Mouse (Mus musculus) thymus, adult 2 months (tissue): ENCODE data around the gene Plbd2. TPM values are rescaled to one million over a fixed set of nuclear protein-coding genes. Genes with fewer than 3 reads are reported as not detected.

Source experiments
- DNase-seq: peaks from one replicate; pipeline ENCODE4 v3.0.0; 2021
- H3K27ac ChIP-seq: fragments of 200-500 bp; 2 replicates; pipeline ENCODE4 v1.5.1; 2012; ENCODE audit warnings: low read length, control low read depth; ENCODE audit not compliant: control insufficient read depth, insufficient read depth
- H3K27me3 ChIP-seq: fragments of 200-500 bp; 2 replicates; pipeline ENCODE4 v1.6.1; 2012; ENCODE audit warnings: mild to moderate bottlenecking, low read length, moderate library complexity, mixed read lengths; ENCODE audit not compliant: control insufficient read depth, insufficient read depth
- H3K36me3 ChIP-seq: fragments of 200-500 bp; 2 replicates; pipeline ENCODE4 v1.6.1; 2012; ENCODE audit warnings: mild to moderate bottlenecking, low read length, moderate library complexity; ENCODE audit not compliant: control insufficient read depth, insufficient read depth
- H3K4me1 ChIP-seq: fragments of 200-500 bp; replicated peaks from 2 replicates; pipeline ENCODE4 v1.6.1; 2012; ENCODE audit warnings: low read length; ENCODE audit not compliant: control insufficient read depth, insufficient read depth
- H3K4me3 ChIP-seq: fragments of 200-500 bp; 2 replicates; pipeline ENCODE4 v1.5.1; 2012; ENCODE audit warnings: mild to moderate bottlenecking, low read length, control low read depth, moderate library complexity; ENCODE audit not compliant: control insufficient read depth, insufficient read depth
- CTCF ChIP-seq: fragments of 200-500 bp; IDR thresholded peaks from 2 replicates; pipeline ENCODE4 v1.5.1; 2012; ENCODE audit warnings: mild to moderate bottlenecking, control low read depth, low read length, moderate library complexity, borderline replicate concordance; ENCODE audit not compliant: control insufficient read depth, poor library complexity, insufficient read depth; ENCODE audit errors: extremely low read depth
- POLR2A ChIP-seq: fragments of 200-500 bp; IDR thresholded peaks from 2 replicates; pipeline ENCODE4 v1.6.1; 2012; ENCODE audit warnings: mild to moderate bottlenecking, low read length, control low read depth, moderate library complexity; ENCODE audit not compliant: control insufficient read depth, poor library complexity, insufficient read depth; ENCODE audit errors: extremely low read depth
- WGBS: fragments of 180-500 bp; shearing (Covaris S2); methylation state at CpG from one replicate; pipeline ENCODE4 v1.1.7; 2018; 5-methylcytosine and 5-hydroxymethylcytosine counted together
- polyA plus RNA-seq: library from polyadenylated mRNA; depleted of rRNA; stranded (reverse); fragments of >200 nt; gene quantifications from 2 replicates; pipeline ENCODE4 v1.2.3, GENCODE M21; 2012

Plbd2 gene
- polyA plus RNA-seq, 1 experiment: 31.5 TPM

- H3K4me3 ChIP-seq: no peak overlapping the region
- no peak overlapping the region for H3K27ac ChIP-seq
- no peak for DNase-seq
- H3K36me3 ChIP-seq: no peaks in the 10 kb centered on the region
- H3K27me3 ChIP-seq: no peaks in the 10 kb centered on the region
- no peaks in the 10 kb centered on the region for H3K4me1 ChIP-seq
- TF ChIP-seq POLR2A (no peak), CTCF (no peak)
- 81% methylated on average over 10 of the region's 10 CpGs for WGBS
Observed at GRCm38 (mm10) chr5:120459133-120459532, 44.3 kb downstream of the Plbd2 start.

GRCm38 (mm10) chr5:120457628-120458027, 45.8 kb downstream of the Plbd2 start:
- Histone ChIP-seq H3K27me3 (no peaks in the 10 kb centered on the region), H3K27ac (no peak overlapping the region), H3K4me1 (no peaks in the 10 kb centered on the region), H3K4me3 (no peak overlapping the region), H3K36me3 (no peaks in the 10 kb centered on the region)
- TF ChIP-seq POLR2A: no peak
- TF ChIP-seq CTCF: peak; percentile 47; the same call in 1 of the 2 replicates
- WGBS: 13% methylated on average over 9 of the region's 9 CpGs
- peak; percentile 40 for DNase-seq

- no peak overlapping the region for H3K27ac ChIP-seq
- no peak overlapping the region for H3K4me3 ChIP-seq
- no peaks in the 10 kb centered on the region for H3K36me3 ChIP-seq
- 58% methylated on average over 7 of the region's 7 CpGs for WGBS
- TF ChIP-seq POLR2A: no peak
- TF ChIP-seq CTCF: no peak
- no peaks in the 10 kb centered on the region for H3K27me3 ChIP-seq
- no peaks in the 10 kb centered on the region for H3K4me1 ChIP-seq
- DNase-seq: no peak
Observed at GRCm38 (mm10) chr5:120456841-120457554, 46.4 kb downstream of the Plbd2 start.

GRCm38 (mm10) chr5:120456253-120456652, 47.2 kb downstream of the Plbd2 start:
- TF ChIP-seq CTCF (no peak), POLR2A (no peak)
- Histone ChIP-seq H3K27me3 (no peaks in the 10 kb centered on the region), H3K36me3 (no peaks in the 10 kb centered on the region), H3K27ac (no peak overlapping the region), H3K4me3 (no peak overlapping the region), H3K4me1 (no peaks in the 10 kb centered on the region)
- 3% methylated on average over 1 of the region's 1 CpGs for WGBS
- no peak for DNase-seq

- no peaks in the 10 kb centered on the region for H3K27me3 ChIP-seq
Observed at GRCm38 (mm10) chr5:120454756-120455337, 48.6 kb downstream of the Plbd2 start.

GRCm38 (mm10) chr5:120447305-120447704, 56.1 kb downstream of the Plbd2 start:
- no peak overlapping the region for H3K27ac ChIP-seq
- no peak for DNase-seq
- H3K4me3 ChIP-seq: no peak overlapping the region
- no peaks in the 10 kb centered on the region for H3K36me3 ChIP-seq
- no peak for TF ChIP-seq POLR2A
- no peak for TF ChIP-seq CTCF
- H3K27me3 ChIP-seq: no peaks in the 10 kb centered on the region; the same call in 1 of the 2 replicates
- H3K4me1 ChIP-seq: no peaks in the 10 kb centered on the region
- WGBS: 38% methylated on average over 13 of the region's 13 CpGs

More at GRCm38 (mm10) chr5:120454756-120455337, 48.6 kb downstream of the Plbd2 start:
- WGBS: 59% methylated on average over 14 of the region's 14 CpGs
- no peak overlapping the region for H3K4me3 ChIP-seq
- H3K4me1 ChIP-seq: no peaks in the 10 kb centered on the region
- no peak overlapping the region for H3K27ac ChIP-seq
- no peaks in the 10 kb centered on the region for H3K36me3 ChIP-seq
- TF ChIP-seq POLR2A: no peak
- TF ChIP-seq CTCF: no peak
- no peak for DNase-seq

GRCm38 (mm10) chr5:120440733-120441132, 62.7 kb downstream of the Plbd2 start:
- H3K27me3 ChIP-seq: peaks cover 28% of the 10 kb centered on the region
- no peak overlapping the region for H3K4me3 ChIP-seq

More at GRCm38 (mm10) chr5:120440733-120441132, 62.7 kb downstream of the Plbd2 start:
- H3K4me1 ChIP-seq: no peaks in the 10 kb centered on the region
- WGBS: 7% methylated on average over 13 of the region's 14 CpGs
- TF ChIP-seq POLR2A (no peak), CTCF (peak; percentile 89)
- H3K27ac ChIP-seq: no peak overlapping the region
- H3K36me3 ChIP-seq: no peaks in the 10 kb centered on the region
- peak; percentile 82 for DNase-seq
